Mouse (Mus musculus): ENCODE data around the gene Bmp7.

DNA sequence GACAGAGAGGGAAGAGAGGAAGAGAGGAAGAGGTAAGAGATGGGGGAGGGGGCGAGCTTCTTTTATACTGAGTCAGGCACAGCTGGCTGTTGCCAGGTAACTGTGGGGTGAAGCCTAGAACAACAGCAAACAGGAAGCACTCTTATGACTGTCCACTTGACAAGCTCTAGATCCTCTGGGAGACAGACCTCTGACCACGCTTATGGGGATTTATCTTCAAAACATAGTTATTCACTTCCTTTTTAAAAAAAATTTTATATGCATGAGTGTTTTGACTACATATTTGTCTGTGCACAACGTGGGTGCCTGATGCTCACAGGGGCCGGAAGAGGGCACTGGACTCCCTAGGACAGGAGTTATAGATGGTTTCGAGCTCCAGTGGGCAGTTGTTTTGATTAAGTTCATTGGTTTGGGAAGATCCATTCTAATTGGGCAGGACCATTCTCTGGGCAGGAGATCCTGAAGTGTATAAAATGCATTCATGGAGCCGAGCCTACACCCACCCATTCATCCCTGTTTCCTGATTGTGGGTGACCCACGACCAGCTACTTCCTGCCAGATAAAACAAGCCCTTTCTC, 36.6 kb upstream of the Bmp7 start:
- TF ChIP-seq TAL1 (IDR thresholded peaks at IDR 0.05; ENCODE audit: low read length) (no peak), GATA1 (IDR thresholded peaks at IDR 0.05; ENCODE audit: low read length) (no peak)
